Comparison of ENCODE assay signal across 26 mouse cellular contexts in genomic region chr19:45152183-45152650, GRCm38 (mm10). TPM values are rescaled to one million over a fixed set of nuclear protein-coding genes. Genes with fewer than 3 reads are reported as not detected.
DNase-seq lines count a peak whose midpoint lies in the region; ATAC-seq lines count a peak whose summit lies in the region.
"Had no signal": no experiment of that assay in that cellular context is flagged by ENCODE, and none has a peak within 500 bp of the region (broad histone marks: within the 10 kb centered on the region; RNA-seq: fewer than 3 reads in every experiment).

No protein-coding gene starts in this region.

- WGBS in heart, embryonic 12.5 days = 16% methylated on average over 8 of the region's 8 CpGs
- WGBS in neural tube, embryonic 15.5 days = 10% methylated on average over 8 of the region's 8 CpGs
- WGBS in embryonic facial prominence, embryonic 15.5 days = 23% methylated on average over 8 of the region's 8 CpGs
- 2% methylated on average over 8 of the region's 8 CpGs for WGBS in neural tube, embryonic 13.5 days

- DNase-seq in heart, adult 18-20 months = no peak
- DNase-seq in neural tube, embryonic 10.5 days (ENCODE audit: extremely low spot score, low spot score) = peak; percentile 60
- DNase-seq in adrenal gland, adult 2 months = no peak
- DNase-seq in urinary bladder, postnatal 4 days (ENCODE audit: low spot score in 2 of 2) = no peak
- DNase-seq: cerebellum, adult 8-10 months; forebrain, postnatal 0 days; kidney, adult 18-20 months; kidney, postnatal 10 days; liver, postnatal 0 days; lung, postnatal 10 days; midbrain, embryonic 14.5 days; thymus, postnatal 14 days had no signal

- ATAC-seq in heart, embryonic 12.5 days (ENCODE audit: insufficient number of reproducible peaks, low FRiP score) = no peak
- ATAC-seq in neural tube, embryonic 15.5 days (ENCODE audit: low FRiP score) = no peak
- no peak for ATAC-seq in embryonic facial prominence, embryonic 15.5 days (ENCODE audit: insufficient number of reproducible peaks, low FRiP score, low TSS enrichment, low read depth)
- ATAC-seq in neural tube, embryonic 13.5 days (ENCODE audit: low read depth) = no peak
- ATAC-seq: forebrain, postnatal 0 days; liver, postnatal 0 days had no signal

- H3K9ac ChIP-seq in heart, embryonic 12.5 days = no peak overlapping the region
- H3K9ac ChIP-seq in neural tube, embryonic 15.5 days (replicated peaks) = no peak overlapping the region
- no peak overlapping the region for H3K9ac ChIP-seq in embryonic facial prominence, embryonic 15.5 days
- no peak overlapping the region for H3K9ac ChIP-seq in neural tube, embryonic 13.5 days
- H3K9ac ChIP-seq: forebrain, postnatal 0 days; heart, embryonic 15.5 days; liver, postnatal 0 days had no signal

- peak overlapping the region; percentile 14; the same call in 1 of the 2 replicates for H3K4me2 ChIP-seq in heart, embryonic 12.5 days
- no peak overlapping the region for H3K4me2 ChIP-seq in neural tube, embryonic 15.5 days
- H3K4me2 ChIP-seq in embryonic facial prominence, embryonic 15.5 days (replicated peaks) = no peak overlapping the region
- peak overlapping the region; percentile 11; the same call in 1 of the 2 replicates for H3K4me2 ChIP-seq in neural tube, embryonic 13.5 days

- H3K9me3 ChIP-seq in heart, embryonic 12.5 days (replicated peaks) = 0 out of 2 replicates have a peak, but pooled peaks cover 6% of the 10 kb centered on the region
- H3K9me3 ChIP-seq in neural tube, embryonic 15.5 days (replicated peaks) = 0 out of 2 replicates have a peak, but pooled peaks cover 3% of the 10 kb centered on the region
- no peaks in the 10 kb centered on the region for H3K9me3 ChIP-seq in embryonic facial prominence, embryonic 15.5 days (replicated peaks)
- peaks cover 11% of the 10 kb centered on the region for H3K9me3 ChIP-seq in neural tube, embryonic 13.5 days
- H3K9me3 ChIP-seq: heart, embryonic 15.5 days had no signal

- H3K36me3 ChIP-seq in heart, embryonic 12.5 days = no peaks in the 10 kb centered on the region
- H3K36me3 ChIP-seq in neural tube, embryonic 15.5 days = no peaks in the 10 kb centered on the region
- H3K36me3 ChIP-seq in embryonic facial prominence, embryonic 15.5 days = no peaks in the 10 kb centered on the region
- H3K36me3 ChIP-seq in neural tube, embryonic 13.5 days = no peaks in the 10 kb centered on the region
- H3K36me3 ChIP-seq: forebrain, embryonic 10.5 days; heart, embryonic 15.5 days had no signal

- peaks cover 98% of the 10 kb centered on the region for H3K27me3 ChIP-seq in heart, embryonic 12.5 days (replicated peaks)
- H3K27me3 ChIP-seq in neural tube, embryonic 15.5 days (replicated peaks) = peaks cover 96% of the 10 kb centered on the region
- peaks cover 99% of the 10 kb centered on the region for H3K27me3 ChIP-seq in embryonic facial prominence, embryonic 15.5 days
- H3K27me3 ChIP-seq in neural tube, embryonic 13.5 days = peaks cover 99% of the 10 kb centered on the region

- H3K27ac ChIP-seq in heart, embryonic 12.5 days (ENCODE audit: poor library complexity, severe bottlenecking) = no peak overlapping the region
- no peak overlapping the region for H3K27ac ChIP-seq in neural tube, embryonic 15.5 days (replicated peaks)
- no peak overlapping the region for H3K27ac ChIP-seq in embryonic facial prominence, embryonic 15.5 days (replicated peaks)
- H3K27ac ChIP-seq in neural tube, embryonic 13.5 days (replicated peaks) = no peak overlapping the region
- H3K27ac ChIP-seq: forebrain, embryonic 10.5 days; heart, embryonic 15.5 days had no signal

- peaks cover 33% of the 10 kb centered on the region for H3K4me1 ChIP-seq in heart, embryonic 12.5 days (replicated peaks)
- H3K4me1 ChIP-seq in neural tube, embryonic 15.5 days = peaks cover 13% of the 10 kb centered on the region
- H3K4me1 ChIP-seq in embryonic facial prominence, embryonic 15.5 days = peaks cover 36% of the 10 kb centered on the region
- peaks cover 23% of the 10 kb centered on the region for H3K4me1 ChIP-seq in neural tube, embryonic 13.5 days (replicated peaks)

- no peak overlapping the region for H3K4me3 ChIP-seq in heart, embryonic 12.5 days
- H3K4me3 ChIP-seq in neural tube, embryonic 15.5 days (replicated peaks) = no peak overlapping the region
- peak overlapping the region; percentile 25; the same call in 1 of the 2 replicates for H3K4me3 ChIP-seq in embryonic facial prominence, embryonic 15.5 days (replicated peaks)
- H3K4me3 ChIP-seq in neural tube, embryonic 13.5 days = peak overlapping the region; percentile 0; the same call in 1 of the 2 replicates
- H3K4me3 ChIP-seq: forebrain, embryonic 10.5 days had no signal

RNA-seq across cellular contexts. Expression of gene Tlx1, which starts 1.7 kb away (rescaled TPM):
- polyA plus RNA-seq in heart, embryonic 12.5 days (2016; fragmentation: Nextera tagmentation; extraction: Ambion mirVana) = 0.40 and 0.50 TPM in 2 replicates
- not detected for total RNA-seq in heart, adult 18-20 months (2021)
- 0.14 and 0.26 TPM in 2 replicates for polyA plus RNA-seq in neural tube, embryonic 15.5 days (2015; fragmentation: Nextera tagmentation; extraction: Ambion mirVana)
- polyA plus RNA-seq in embryonic facial prominence, embryonic 15.5 days (2015; fragmentation: Nextera tagmentation; extraction: Ambion mirVana) = 1.2 and 1.4 TPM in 2 replicates
- 0.50 and 0.62 TPM in 2 replicates for polyA plus RNA-seq in neural tube, embryonic 13.5 days (2015; fragmentation: Nextera tagmentation; extraction: Ambion mirVana)
- total RNA-seq in adrenal gland, adult 2 months (2021) = not detected
- polyA plus RNA-seq in adrenal gland, adult 2 months (2012; rRNA removed) = not detected in 2 replicates
- total RNA-seq: CH12.LX; forebrain, postnatal 0 days; gastrocnemius, adult 8-10 months; granulocyte monocyte progenitor cell, adult 5-6 weeks; layer of hippocampus, adult 18-20 months; left cerebral cortex, postnatal 36 days; liver, adult 2 months; megakaryocyte progenitor cell, adult 5-6 weeks; MEL had no signal
- polyA plus RNA-seq: forebrain, embryonic 10.5 days; forebrain, postnatal 0 days; liver, postnatal 0 days; midbrain, embryonic 14.5 days had no signal

Comparison
In these comparisons a context has a peak if more than half of its experiments do, and no peak if none do; other contexts are left out.
1. H3K4me2 ChIP-seq: peak in heart, embryonic 12.5 days (single experiment) and neural tube, embryonic 13.5 days (single experiment); none in neural tube, embryonic 15.5 days (single experiment) and embryonic facial prominence, embryonic 15.5 days (single experiment).
2. H3K4me3 ChIP-seq: peak in embryonic facial prominence, embryonic 15.5 days (single experiment) and neural tube, embryonic 13.5 days (single experiment); none in heart, embryonic 12.5 days (single experiment) and neural tube, embryonic 15.5 days (single experiment).